Mouse (Mus musculus) ES-E14 (cell line): ENCODE measurements around the gene Vdr. TPM values are rescaled to one million over a fixed set of nuclear protein-coding genes. Genes with fewer than 3 reads are reported as not detected.

Experiments
- DNase-seq: peaks from one replicate; pipeline ENCODE4 v3.0.0-alpha.2; 2013; ENCODE audit warnings: low read depth, low spot score
- H3K27ac ChIP-seq: 2 replicates; pipeline ENCODE4 v1.5.1; 2012; ENCODE audit warnings: low read depth, mild to moderate bottlenecking, low read length, moderate library complexity, mixed read lengths; ENCODE audit not compliant: poor library complexity, insufficient read depth, severe bottlenecking
- H3K36me3 ChIP-seq: 2 replicates; pipeline ENCODE4 v1.6.1; 2012; ENCODE audit warnings: mild to moderate bottlenecking, low read length, moderate library complexity, mixed read lengths; ENCODE audit not compliant: control insufficient read depth, poor library complexity, insufficient read depth, severe bottlenecking
- H3K4me1 ChIP-seq, 2 experiments: fragments of 150-350 bp in 1 of 2; sonication (generic) in 1 of 2; 2 replicates each; pipeline ENCODE4 v1.6.1; 2012; ENCODE audit warnings: low read length in 2 of 2, mild to moderate bottlenecking in 1 of 2, mixed read lengths in 1 of 2; ENCODE audit not compliant: control insufficient read depth in 2 of 2, insufficient read depth in 2 of 2, poor library complexity in 1 of 2
- H3K4me3 ChIP-seq, 2 experiments: fragments of 150-350 bp in 1 of 2; sonication (generic) in 1 of 2; 2 replicates each; pipeline ENCODE4 v1.5.1; 2012; ENCODE audit warnings: low read length in 2 of 2, low read depth in 1 of 2, mild to moderate bottlenecking in 1 of 2, mixed read lengths in 1 of 2; ENCODE audit not compliant: insufficient read depth in 1 of 2, poor library complexity in 1 of 2, severe bottlenecking in 1 of 2
- H3K9ac ChIP-seq: 2 replicates; pipeline ENCODE4 v1.6.1; 2012; ENCODE audit warnings: low read depth, mild to moderate bottlenecking, low read length, mixed read lengths; ENCODE audit not compliant: poor library complexity, insufficient read depth, severe bottlenecking
- H3K9me3 ChIP-seq: fragments of 150-350 bp; sonication (generic); 2 replicates; pipeline ENCODE4 v1.6.1; 2012; ENCODE audit warnings: low read depth, mild to moderate bottlenecking, low read length; ENCODE audit not compliant: control insufficient read depth, insufficient read depth
- CHD2 ChIP-seq: IDR thresholded peaks from 2 replicates; pipeline ENCODE4 v1.6.1; 2014; ENCODE audit warnings: mild to moderate bottlenecking, low read depth, low read length, inconsistent platforms
- HCFC1 ChIP-seq: IDR thresholded peaks from 2 replicates; pipeline ENCODE4 v1.6.1; 2012; ENCODE audit warnings: low read length, inconsistent platforms, borderline replicate concordance; ENCODE audit not compliant: insufficient read depth
- MAFK ChIP-seq: IDR thresholded peaks from 2 replicates; pipeline ENCODE4 v1.6.1; 2014; ENCODE audit warnings: mild to moderate bottlenecking, low read depth, low read length, inconsistent platforms; ENCODE audit not compliant: insufficient read depth
- ZC3H11A ChIP-seq: IDR thresholded peaks from 2 replicates; pipeline ENCODE4 v1.6.1; 2012; ENCODE audit warnings: low read depth, mild to moderate bottlenecking, inconsistent platforms, low read length, borderline replicate concordance
- ZNF384 ChIP-seq: IDR thresholded peaks from 2 replicates; pipeline ENCODE4 v1.6.1; 2012; ENCODE audit warnings: low read depth, low read length, inconsistent platforms
- in situ Hi-C, 2 experiments: fragments of 600-800 bp; cut with MboI; formaldehyde crosslinking; loops; one replicate each; pipeline ENCODE4 v1.15.1; 2025; ENCODE audit warnings: low sequenced_read_pairs in 2 of 2, inconsistent platforms in 1 of 2; ENCODE audit not compliant: unreplicated experiment in 2 of 2
- total RNA-seq: library from RNA; depleted of rRNA; stranded (reverse); fragments of 300-350 nt; gene quantifications from 2 replicates; pipeline ENCODE4 v1.2.3, GENCODE M21; 2012

Vdr gene
- total RNA-seq, 1 experiment, result 0.22 TPM

- Histone ChIP-seq H3K9me3 (no peaks in the 10 kb centered on the region), H3K36me3 (no peaks in the 10 kb centered on the region), H3K9ac (no peak overlapping the region), H3K27ac (no peak overlapping the region), H3K4me3 (no peak overlapping the region), H3K4me1 (peaks cover 3 to 5% of the 10 kb centered on the region in 2 experiments; a peak in 1 of 4 replicates)
- in situ Hi-C loops, result no loop called here
- no peak for TF ChIP-seq HCFC1
- no peak for TF ChIP-seq ZNF384
- TF ChIP-seq CHD2, result no peak
- TF ChIP-seq MAFK, result no peak
- no peak for TF ChIP-seq ZC3H11A
- DNase-seq, result no peak
Observed at GRCm38 (mm10) chr15:97812875-97813274, 97.6 kb downstream of the Vdr start.

DNA sequence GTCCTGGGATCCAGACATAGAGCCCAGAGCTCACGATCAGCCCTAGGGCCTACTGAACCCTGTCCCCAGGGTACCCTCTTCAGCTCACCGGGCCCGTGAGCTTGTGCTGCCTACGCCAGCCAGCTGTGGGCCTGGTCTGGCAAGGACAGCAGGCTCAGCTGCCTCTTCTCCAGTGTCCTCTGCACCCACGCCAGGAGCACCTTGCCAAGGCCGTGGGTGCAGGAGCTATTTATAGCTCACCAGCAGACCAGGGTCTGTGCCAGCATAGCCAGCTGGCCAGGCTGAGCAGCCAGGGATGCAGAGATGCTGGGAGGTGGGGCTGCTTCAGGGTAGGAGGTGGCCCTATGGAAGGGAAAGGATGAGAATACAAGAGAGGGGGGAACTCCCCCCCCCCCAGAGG, 98.3 kb downstream of the Vdr start:
- in situ Hi-C loops, result no loop called here
- no peaks in the 10 kb centered on the region for H3K36me3 ChIP-seq

GRCm38 (mm10) chr15:97811307-97811706, 99.1 kb downstream of the Vdr start:
- in situ Hi-C loops, result no loop called here
- DNase-seq, result no peak
- H3K9ac ChIP-seq, result no peak overlapping the region
- no peaks in the 10 kb centered on the region for H3K36me3 ChIP-seq
- peaks cover 7 to 11% of the 10 kb centered on the region in 2 experiments; a peak in 1 of 4 replicates for H3K4me1 ChIP-seq
- no peak overlapping the region for H3K4me3 ChIP-seq
- H3K27ac ChIP-seq, result no peak overlapping the region
- no peaks in the 10 kb centered on the region for H3K9me3 ChIP-seq
- TF ChIP-seq ZC3H11A, result no peak
- no peak for TF ChIP-seq HCFC1
- no peak for TF ChIP-seq ZNF384
- no peak for TF ChIP-seq MAFK
- TF ChIP-seq CHD2, result no peak

More for the DNA sequence above, 98.3 kb downstream of the Vdr start:
- Histone ChIP-seq H3K9ac (no peak overlapping the region), H3K4me1 (peaks cover 3 to 7% of the 10 kb centered on the region in 2 experiments; a peak in 1 of 4 replicates), H3K9me3 (no peaks in the 10 kb centered on the region), H3K4me3 (no peak overlapping the region), H3K27ac (no peak overlapping the region)
- TF ChIP-seq ZNF384 (no peak), CHD2 (no peak), MAFK (no peak), HCFC1 (no peak), ZC3H11A (no peak)
- no peak for DNase-seq

GRCm38 (mm10) chr15:97810399-97810798, 100.0 kb downstream of the Vdr start:
- in situ Hi-C loops, result no loop called here
- Histone ChIP-seq H3K4me1 (peaks cover 7 to 11% of the 10 kb centered on the region in 2 experiments; a peak in 1 of 4 replicates), H3K9ac (no peak overlapping the region)

DNA sequence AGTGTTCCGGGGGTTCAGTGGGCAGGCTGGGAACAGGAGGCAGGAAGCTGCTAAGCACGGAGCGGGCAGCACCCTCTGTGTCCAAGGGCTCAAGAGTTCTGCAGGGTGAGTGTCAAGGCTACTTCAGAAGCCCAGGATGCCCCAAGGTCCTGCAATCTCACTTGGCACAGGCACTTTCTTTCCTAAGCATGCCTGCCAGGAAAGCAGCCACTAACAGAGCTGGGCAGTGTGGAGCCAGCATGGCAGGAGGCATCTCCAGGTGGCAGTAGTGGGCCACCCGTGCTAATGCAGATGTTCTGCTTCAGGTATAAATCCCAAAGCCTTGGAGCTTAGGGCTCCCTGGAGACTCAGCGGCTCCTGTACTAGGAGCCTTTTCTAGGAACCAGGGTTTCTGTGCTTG, 100.5 kb downstream of the Vdr start:
- Histone ChIP-seq H3K27ac (no peak overlapping the region), H3K4me3 (no peak overlapping the region), H3K9ac (no peak overlapping the region), H3K4me1 (peaks cover 7 to 11% of the 10 kb centered on the region in 2 experiments; a peak in 1 of 4 replicates), H3K36me3 (no peaks in the 10 kb centered on the region), H3K9me3 (no peaks in the 10 kb centered on the region)
- DNase-seq, result no peak
- in situ Hi-C loops, result no loop called here
- TF ChIP-seq CHD2 (no peak), ZNF384 (no peak), HCFC1 (no peak), MAFK (no peak), ZC3H11A (no peak)

More at GRCm38 (mm10) chr15:97810399-97810798, 100.0 kb downstream of the Vdr start:
- no peaks in the 10 kb centered on the region for H3K36me3 ChIP-seq
- no peak for DNase-seq
- no peak overlapping the region for H3K27ac ChIP-seq
- no peaks in the 10 kb centered on the region for H3K9me3 ChIP-seq
- TF ChIP-seq CHD2 (no peak), ZC3H11A (no peak), HCFC1 (no peak), ZNF384 (no peak), MAFK (no peak)
- no peak overlapping the region for H3K4me3 ChIP-seq
